Mouse (Mus musculus) frontal cortex, postnatal 14 days (tissue): ENCODE data around the gene Gm10645.

Experiments
- DNase-seq, 2 experiments: peaks; one replicate each; pipeline ENCODE4 v3.0.0; 2022; ENCODE audit warnings: low spot score in 2 of 2

Gene Gm10645

GRCm38 (mm10) chr8:83165931-83166867, at the start of gene Gm10645:
Gene Gm10645 (minus strand): TSS chr8:83166170.
- peak; percentile 29 to 54 for DNase-seq

DNA sequence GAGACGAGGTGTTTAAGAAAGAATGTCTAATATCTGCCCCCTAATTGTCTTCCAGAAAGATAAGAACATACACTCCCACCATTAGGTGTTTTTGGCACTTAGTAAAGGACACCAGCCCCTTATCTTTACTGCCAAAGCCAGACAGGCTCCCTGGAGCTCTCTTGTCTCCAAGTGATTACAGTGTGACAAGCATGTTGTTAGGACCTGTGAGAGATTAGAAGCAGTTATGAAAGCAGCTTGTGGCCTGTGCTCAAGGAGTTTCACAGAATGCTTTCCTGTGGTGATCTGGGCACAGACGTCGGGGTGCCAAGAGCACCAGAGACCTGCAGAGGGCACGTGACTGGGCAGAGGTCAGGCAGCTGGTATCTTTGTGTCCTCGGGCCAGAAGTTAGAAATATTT, 49.1 kb upstream of the Gm10645 start:
- no peak for DNase-seq

DNA sequence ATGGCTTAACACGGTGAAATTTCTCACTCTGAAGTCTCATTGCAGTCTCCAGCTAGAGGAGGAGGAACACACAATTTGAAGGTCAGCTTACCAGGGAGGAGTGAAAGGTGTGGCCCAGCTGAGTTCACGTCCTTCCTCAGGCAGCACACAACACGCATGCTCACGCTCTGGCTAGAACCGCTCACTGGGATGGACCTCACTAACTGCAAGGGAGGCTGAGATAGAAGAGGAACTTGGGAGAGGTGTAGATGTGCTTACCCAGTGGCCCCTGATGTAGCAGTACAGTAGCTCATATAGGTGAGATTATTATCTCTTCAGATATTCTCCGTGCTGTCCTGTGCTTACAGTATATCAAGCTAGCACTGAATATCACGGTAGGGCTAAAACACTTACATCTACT, 44.7 kb upstream of the Gm10645 start:
- DNase-seq, result no peak

DNA sequence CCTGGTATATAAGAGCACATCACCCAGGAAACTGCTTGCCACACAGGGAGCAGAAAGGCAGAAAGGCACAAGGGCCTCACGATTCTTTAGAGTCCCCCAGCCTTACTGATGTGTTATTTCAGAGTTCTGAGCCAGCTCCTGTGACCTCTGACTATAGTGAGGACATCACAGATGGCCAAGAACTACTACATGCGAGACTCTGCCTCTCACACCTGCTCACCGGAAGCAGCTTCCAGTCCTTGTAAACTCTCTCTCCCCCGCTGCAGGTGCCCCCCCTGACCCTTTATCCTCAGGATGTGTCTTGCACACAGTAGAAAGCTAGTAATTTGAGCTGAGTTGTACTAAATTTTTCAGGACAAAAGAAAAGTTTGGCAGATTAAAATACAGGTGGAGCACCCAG, 43.6 kb upstream of the Gm10645 start:
- DNase-seq, result no peak

DNA sequence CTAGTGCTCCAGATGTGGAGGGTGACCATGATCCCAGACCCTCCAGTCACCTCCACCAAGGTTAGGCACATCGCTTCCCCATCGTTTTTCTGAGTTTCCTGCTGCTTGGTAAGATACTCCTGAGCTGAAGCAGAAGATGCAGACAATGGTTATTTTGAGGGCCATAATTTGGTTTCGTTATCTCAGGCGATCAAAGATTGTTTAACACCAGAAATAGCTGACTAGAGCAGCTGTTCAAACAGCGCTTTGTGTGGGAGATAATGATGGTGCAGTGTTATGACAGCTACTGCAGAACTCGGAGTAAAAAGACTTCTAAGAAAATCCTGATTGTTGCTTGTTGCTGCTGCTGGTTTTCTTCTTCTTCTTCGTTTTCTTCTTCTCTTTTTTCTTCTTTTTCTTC, 39.9 kb upstream of the Gm10645 start:
- no peak for DNase-seq

GRCm38 (mm10) chr8:83202946-83203345, 37.0 kb upstream of the Gm10645 start:
- no peak for DNase-seq

- no peak for DNase-seq
Measured at GRCm38 (mm10) chr8:83200191-83201177, 34.5 kb upstream of the Gm10645 start.

GRCm38 (mm10) chr8:83199715-83200114, 33.7 kb upstream of the Gm10645 start:
- DNase-seq, result no peak

DNA sequence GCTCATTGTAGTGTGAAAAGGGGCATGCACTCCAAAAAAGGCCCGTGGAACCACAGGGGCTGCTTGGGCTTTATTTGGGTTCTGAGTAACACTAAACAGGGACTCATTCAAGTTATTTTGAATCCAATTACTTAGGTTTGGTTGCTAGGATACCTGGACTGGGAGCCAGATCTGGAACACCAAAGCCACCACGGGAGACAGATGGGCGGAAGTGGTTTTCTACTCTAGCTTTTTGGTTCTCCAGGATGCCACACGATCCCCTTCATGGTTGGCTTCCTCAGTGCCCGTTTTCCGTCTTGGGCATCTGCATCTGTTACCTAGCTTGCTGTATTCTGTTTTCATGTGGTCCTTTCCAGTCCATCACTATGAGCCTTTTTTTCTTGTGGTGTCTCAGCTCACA, 30.1 kb upstream of the Gm10645 start:
- DNase-seq, result no peak

- no peak for DNase-seq
Measured at GRCm38 (mm10) chr8:83189538-83190095, 23.6 kb upstream of the Gm10645 start.

GRCm38 (mm10) chr8:83187363-83187962, 21.5 kb upstream of the Gm10645 start:
- no peak for DNase-seq

DNA sequence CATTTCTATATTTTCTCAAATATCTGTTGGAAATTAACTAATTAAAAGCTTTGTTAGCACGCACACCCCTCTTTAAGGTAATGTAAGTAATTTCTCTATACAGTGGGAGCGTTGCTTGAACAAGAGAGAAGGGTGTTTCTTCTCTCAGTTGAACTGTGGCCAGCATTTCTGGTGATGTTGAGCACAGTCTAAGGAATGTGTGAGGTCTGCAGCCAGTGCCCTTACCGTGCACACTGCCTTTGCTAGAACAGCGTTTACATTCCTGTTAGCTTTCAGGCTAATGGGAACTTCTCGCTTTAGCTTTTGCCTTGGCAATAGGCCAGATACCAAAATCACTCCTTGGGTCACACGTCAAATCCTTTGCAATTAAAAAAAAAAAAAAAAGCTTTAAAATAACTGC, 20.4 kb upstream of the Gm10645 start:
- no peak for DNase-seq

DNA sequence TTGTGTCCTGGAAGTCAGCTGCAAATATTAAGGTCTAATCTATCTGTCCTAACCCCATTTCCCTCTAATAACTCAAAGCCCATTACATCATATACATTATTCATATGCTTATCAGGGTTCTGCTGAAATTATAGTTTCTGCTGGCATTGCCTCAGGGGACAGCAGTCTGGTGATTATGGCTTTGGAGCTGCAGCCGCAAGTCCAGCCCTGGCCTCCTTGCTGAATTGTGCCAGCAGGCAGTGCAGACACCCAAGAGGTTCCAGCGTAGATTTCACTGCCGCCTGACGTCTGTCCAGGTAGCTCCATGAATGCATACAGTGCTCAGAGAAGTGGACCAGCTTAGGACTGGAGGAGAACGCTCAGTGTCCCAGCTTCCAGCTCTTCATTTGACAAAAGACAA, 16.8 kb upstream of the Gm10645 start:
- DNase-seq, result no peak

GRCm38 (mm10) chr8:83181851-83182482, 16.0 kb upstream of the Gm10645 start:
- no peak for DNase-seq

DNA sequence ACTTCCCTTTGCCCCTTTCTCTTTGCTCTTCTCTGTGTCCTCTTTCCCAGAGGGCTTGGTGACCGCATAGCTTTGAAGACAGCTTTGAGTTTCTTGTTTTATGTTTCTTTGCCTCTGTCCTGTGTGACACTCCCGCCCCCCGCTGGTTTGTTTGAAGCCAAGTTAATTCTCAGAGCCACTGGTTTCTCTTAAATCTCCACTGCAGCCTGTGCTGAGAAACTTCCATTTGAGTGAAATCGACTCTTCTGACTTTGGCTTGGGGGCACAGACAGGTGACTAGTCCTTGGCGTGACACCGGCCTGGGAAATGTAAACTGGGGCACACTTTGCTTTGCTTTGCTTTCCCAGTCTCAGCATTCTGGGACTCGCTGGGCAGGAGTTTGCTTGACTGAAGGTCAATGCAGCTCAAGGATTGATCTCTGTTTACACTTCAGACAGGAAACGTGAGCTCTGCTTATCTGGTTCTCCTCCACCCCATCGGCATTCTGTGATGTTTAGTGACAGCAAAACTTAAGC, 12.3 kb upstream of the Gm10645 start:
- DNase-seq, result no peak

- DNase-seq, result no peak
Measured at GRCm38 (mm10) chr8:83177317-83178195, 11.6 kb upstream of the Gm10645 start.

DNA sequence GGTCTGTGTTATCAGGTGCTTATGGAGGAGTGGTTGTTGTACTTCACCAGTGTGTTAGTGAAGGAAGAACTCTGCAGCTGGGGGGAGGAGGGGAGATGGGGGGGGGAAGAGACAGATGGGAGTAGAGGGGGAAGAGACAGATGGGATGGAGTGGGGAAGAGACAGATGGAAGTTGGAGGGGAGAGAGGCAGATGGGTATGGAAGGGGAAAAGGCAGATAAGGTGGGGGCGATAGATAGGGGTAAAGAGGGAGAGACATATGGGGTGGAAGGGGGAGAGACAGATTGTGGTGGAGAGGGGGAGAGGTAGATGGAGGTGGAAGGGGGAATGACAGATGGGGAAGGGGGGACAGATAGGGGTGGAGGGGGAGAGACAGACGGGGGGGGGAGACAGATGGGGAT, 10.8 kb upstream of the Gm10645 start:
- no peak for DNase-seq

DNA sequence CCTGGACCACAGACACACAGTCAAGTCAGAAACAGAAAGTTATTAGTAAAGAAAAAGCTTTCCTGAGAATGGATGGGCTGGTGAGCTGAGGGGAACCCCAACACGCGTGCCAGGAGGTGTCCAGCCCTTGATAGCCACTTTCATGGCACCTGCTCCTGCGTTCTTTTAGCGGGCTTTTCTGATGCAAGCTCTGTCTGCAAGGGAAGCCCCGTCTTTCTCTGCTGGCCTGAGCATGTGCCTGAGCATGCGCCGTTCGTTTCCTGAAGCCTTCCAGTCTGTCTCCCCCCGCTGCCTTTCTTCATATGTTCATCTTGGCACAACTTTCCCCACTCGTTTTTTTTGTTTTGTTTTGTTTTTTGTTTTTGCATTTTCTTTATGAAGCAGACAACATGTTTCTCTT, 9.7 kb upstream of the Gm10645 start:
- no peak for DNase-seq

GRCm38 (mm10) chr8:83170894-83171293, 4.9 kb upstream of the Gm10645 start:
- no peak for DNase-seq

DNA sequence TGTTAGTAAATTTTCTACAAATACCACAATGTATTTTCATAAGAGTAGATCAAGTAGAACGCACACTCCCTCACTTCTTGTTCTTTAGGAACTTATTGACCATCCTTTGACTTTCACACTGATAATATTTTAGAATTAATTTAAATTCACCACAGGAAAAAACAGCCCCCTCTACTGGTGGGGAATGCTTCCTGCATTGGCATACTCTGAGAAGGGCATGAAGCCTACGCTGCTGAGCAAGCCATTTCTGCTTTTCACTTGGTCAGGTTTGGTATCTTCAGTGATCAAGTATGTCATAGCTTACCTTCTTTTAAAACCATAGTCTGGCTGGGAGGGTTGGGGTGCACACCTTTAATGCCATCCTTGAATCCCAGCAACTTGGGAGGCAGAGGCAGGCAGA, 3.7 kb upstream of the Gm10645 start:
- no peak for DNase-seq
